Mouse (Mus musculus) C2C12 (cell line): ENCODE measurements at regions not wholly inside any gene's neighbourhood (a gene's known extent, or its start where the extent isn't known, plus 50 kb on each side); places are given as distances from the start of the nearest gene placed in this dataset.

Experiments used
- H3K27me3 ChIP-seq: one replicate; pipeline ENCODE4 v1.6.1; 2011; ENCODE audit not compliant: control insufficient read depth, insufficient read depth, insufficient read length
- H3K36me3 ChIP-seq: one replicate; pipeline ENCODE4 v1.6.1; 2011; ENCODE audit not compliant: control insufficient read depth, insufficient read depth
- H3K4me3 ChIP-seq: one replicate; pipeline ENCODE4 v1.5.1; 2011; ENCODE audit warnings: mild to moderate bottlenecking, control low read depth; ENCODE audit not compliant: poor library complexity, insufficient read depth, severe bottlenecking
- H3K79me2 ChIP-seq: one replicate; pipeline ENCODE4 v1.6.1; 2011; ENCODE audit not compliant: control insufficient read depth, insufficient read depth
- H3K79me3 ChIP-seq: one replicate; pipeline ENCODE4 v1.6.1; 2011; ENCODE audit warnings: low read depth, control low read depth
- H3ac ChIP-seq: one replicate; pipeline ENCODE3; 2011; ENCODE audit warnings: low read depth; ENCODE audit not compliant: control insufficient read depth, insufficient read length
- CEBPB ChIP-seq: IDR thresholded peaks from one replicate; pipeline ENCODE4 v1.6.1; 2011; ENCODE audit warnings: low read depth, mild to moderate bottlenecking, control low read depth, moderate library complexity
- CTCF ChIP-seq: IDR thresholded peaks from one replicate; pipeline ENCODE4 v1.5.1; 2011; ENCODE audit not compliant: control insufficient read depth, insufficient read depth, insufficient read length
- FOSL1 ChIP-seq: IDR thresholded peaks from one replicate; pipeline ENCODE4 v1.8.0; 2011; ENCODE audit warnings: mild to moderate bottlenecking, low read length; ENCODE audit not compliant: poor library complexity, insufficient read depth, severe bottlenecking
- MAX ChIP-seq: IDR thresholded peaks from one replicate; pipeline ENCODE4 v1.6.1; 2011; ENCODE audit warnings: mild to moderate bottlenecking, control low read depth
- MYOD1 ChIP-seq: IDR thresholded peaks from one replicate; pipeline ENCODE4 v1.6.1; 2011; ENCODE audit warnings: low read depth; ENCODE audit not compliant: control insufficient read depth, insufficient read length
- MYOG ChIP-seq: IDR thresholded peaks from one replicate; pipeline ENCODE4 v1.6.1; 2011; ENCODE audit not compliant: control insufficient read depth, insufficient read length; ENCODE audit errors: extremely low read depth
- USF1 ChIP-seq: IDR thresholded peaks from one replicate; pipeline ENCODE4 v1.6.1; 2011; ENCODE audit warnings: low read depth, mild to moderate bottlenecking, control low read depth, moderate library complexity

DNA sequence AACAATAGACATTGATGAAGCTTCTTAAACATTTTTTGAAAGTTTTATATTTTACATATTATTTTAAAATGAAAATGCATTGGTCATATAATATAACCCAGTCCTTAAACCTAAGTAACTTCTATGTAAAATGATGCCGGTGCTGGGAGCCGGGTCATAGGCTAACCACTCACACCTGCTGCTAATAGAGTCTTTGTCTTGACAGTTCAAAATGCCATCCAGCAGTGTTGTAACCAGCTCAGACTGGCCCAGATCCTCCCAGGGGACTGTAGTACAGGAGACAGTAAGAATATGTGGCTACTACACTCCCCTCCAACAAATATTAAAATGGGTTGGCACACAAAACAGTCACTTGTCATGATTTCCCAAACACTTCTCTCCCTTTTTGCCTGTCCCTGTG, 693.6 kb downstream of the 1700064H15Rik start:
- TF ChIP-seq MYOG = no peak
- Histone ChIP-seq H3K36me3 (no peaks in the 10 kb centered on the region), H3K4me3 (no peak overlapping the region), H3K79me2 (no peaks in the 10 kb centered on the region), H3K79me3 (no peaks in the 10 kb centered on the region), H3ac (no peak overlapping the region), H3K27me3 (no peaks in the 10 kb centered on the region)

DNA sequence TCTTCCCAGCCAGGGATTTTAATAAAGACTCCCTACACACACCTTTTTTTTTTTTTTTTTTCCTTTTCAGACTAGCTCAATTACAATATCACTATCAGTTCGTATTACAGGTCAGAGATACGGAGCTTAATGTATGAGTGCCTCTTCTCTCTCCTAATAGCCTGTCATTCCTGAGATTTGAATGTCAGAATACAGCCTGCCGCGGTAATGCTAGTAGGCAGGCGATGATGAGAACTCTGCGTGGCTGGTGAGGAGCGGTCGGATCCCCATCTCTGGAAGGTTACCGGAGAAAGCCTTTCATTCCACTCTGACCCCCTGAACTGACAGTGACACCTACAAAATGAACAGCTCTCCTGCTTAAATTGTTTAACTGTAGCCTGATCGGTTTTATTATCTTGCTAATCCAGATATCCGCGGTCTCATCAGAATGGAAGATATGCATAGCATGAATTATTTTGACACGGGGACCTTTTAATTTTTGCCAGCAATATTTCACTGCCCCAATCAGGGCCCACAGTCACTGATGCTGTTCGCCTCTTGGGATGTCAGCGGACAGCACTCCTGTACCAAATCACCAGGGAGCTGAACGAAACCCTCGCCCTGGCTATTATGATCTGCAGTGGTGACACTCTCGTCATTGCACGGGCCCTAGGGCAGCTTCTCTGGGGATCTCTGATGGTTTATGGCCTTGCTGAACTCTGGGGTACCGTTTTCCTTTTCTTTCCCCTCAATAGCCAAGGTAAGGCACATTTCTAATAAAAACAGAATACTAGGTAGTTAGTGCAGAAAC, 690.9 kb downstream of the 1700064H15Rik start:
- Histone ChIP-seq H3K27me3 (no peaks in the 10 kb centered on the region), H3K4me3 (no peak overlapping the region), H3K36me3 (no peaks in the 10 kb centered on the region), H3K79me3 (no peaks in the 10 kb centered on the region), H3ac (no peak overlapping the region), H3K79me2 (no peaks in the 10 kb centered on the region)
- TF ChIP-seq CEBPB (no peak), USF1 (no peak), CTCF (no peak), MYOD1 (no peak), MAX (no peak), FOSL1 (no peak), MYOG (no peak)

DNA sequence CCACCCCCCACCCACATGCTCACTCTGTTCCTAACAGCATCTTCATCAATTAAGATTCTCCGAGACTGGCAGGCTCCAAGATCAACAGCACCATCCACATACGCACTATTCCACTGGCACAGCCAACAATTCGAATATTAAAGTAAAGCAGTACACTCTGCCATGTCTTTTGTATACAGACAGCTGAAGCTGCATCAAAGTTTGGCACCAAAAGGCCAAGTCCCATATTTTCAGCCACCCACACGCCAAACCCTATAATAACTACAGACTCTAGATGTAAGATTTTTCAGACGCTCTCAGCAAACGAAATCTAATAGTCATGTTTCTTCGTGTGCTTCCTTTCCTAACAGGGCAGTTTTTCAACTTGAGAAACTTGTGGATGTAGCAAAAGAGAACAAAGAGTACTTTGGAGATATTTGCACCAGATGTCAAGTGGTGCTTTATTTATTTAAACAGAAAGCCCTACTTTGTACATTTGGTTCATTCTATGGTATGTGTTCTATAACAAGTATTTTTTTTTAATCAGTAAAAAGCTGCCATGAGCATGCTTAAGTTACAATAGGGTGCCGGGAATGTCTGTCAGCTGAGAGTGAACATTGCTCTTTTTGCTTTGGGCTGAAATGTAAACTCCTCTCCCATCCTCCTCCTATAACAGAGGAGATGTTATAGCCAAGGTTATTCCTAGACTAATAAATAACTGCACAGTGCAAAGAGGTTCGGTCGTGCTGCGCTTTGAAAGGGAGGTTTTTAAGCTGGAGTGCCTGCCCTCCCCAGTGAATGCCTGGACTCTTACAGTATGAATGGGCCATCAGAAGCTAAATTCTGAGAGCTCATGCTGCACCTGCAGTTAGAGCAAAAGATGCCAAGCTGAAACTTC, 686.9 kb downstream of the 1700064H15Rik start:
- no peaks in the 10 kb centered on the region for H3K36me3 ChIP-seq
- no peaks in the 10 kb centered on the region for H3K27me3 ChIP-seq
- H3K79me2 ChIP-seq = no peaks in the 10 kb centered on the region
- TF ChIP-seq MAX (no peak), CEBPB (no peak), FOSL1 (no peak), CTCF (no peak), MYOG (no peak), USF1 (no peak), MYOD1 (no peak)
- H3K79me3 ChIP-seq = no peaks in the 10 kb centered on the region
- no peak overlapping the region for H3K4me3 ChIP-seq
- H3ac ChIP-seq = no peak overlapping the region

DNA sequence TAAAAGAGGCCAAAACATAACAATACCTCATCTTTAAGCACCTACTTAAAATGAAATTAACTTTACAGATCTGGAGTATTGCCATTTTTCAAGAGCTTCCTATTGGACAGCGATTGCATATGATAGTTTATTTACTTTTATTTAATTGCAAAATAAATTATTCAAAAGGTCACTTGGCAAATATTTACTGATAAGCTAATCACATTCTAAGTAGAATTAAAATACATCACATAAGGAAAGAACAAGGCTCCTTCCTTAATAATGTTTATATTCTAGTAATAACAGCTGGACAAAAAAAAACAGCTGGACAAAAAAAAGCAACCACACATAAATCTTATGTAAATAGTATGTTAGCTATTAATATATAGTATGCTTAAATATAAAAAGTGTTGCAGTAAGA, 668.1 kb downstream of the 1700064H15Rik start:
- Histone ChIP-seq H3K79me2 (no peaks in the 10 kb centered on the region), H3K79me3 (no peaks in the 10 kb centered on the region), H3K27me3 (no peaks in the 10 kb centered on the region), H3ac (no peak overlapping the region), H3K36me3 (no peaks in the 10 kb centered on the region), H3K4me3 (no peak overlapping the region)
- TF ChIP-seq MAX = no peak
- TF ChIP-seq USF1 = no peak
- no peak for TF ChIP-seq MYOG
- TF ChIP-seq FOSL1 = no peak
- TF ChIP-seq MYOD1 = no peak
- TF ChIP-seq CEBPB = no peak

DNA sequence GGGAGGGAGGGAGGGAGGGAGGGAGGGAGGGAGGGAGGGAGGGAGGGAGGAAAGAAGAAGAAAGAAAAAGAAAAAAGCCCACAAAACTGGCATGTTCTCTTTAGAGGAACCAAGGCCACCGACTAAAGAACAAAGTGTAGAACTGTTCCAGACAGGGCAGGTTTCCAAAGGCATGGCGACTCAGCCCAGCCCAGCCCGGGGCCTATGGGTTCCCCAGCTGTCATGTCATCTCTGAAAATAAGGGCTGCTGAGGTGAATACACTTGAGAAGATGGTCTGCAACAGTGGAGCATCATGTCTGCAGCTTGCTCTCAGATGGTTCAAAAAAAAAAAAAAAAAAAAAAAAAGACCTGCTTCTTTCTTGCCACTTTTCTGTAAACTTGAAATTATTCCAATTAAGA, 639.8 kb downstream of the 1700064H15Rik start:
- TF ChIP-seq CEBPB (no peak), USF1 (no peak), MYOG (no peak), MYOD1 (no peak), MAX (no peak), FOSL1 (no peak), CTCF (no peak)
- no peak overlapping the region for H3K4me3 ChIP-seq
- H3K79me3 ChIP-seq = no peaks in the 10 kb centered on the region
- H3K36me3 ChIP-seq = no peaks in the 10 kb centered on the region
- H3ac ChIP-seq = no peak overlapping the region
- H3K79me2 ChIP-seq = no peaks in the 10 kb centered on the region
- H3K27me3 ChIP-seq = no peaks in the 10 kb centered on the region
